Mouse (Mus musculus): Measurements from ENCODE around the gene Erbb2.

- TF ChIP-seq POLR2A (IDR thresholded peaks at IDR 0.05; ENCODE audit: insufficient read depth, low read depth, low read length): no peak
- no peak for TF ChIP-seq EP300 (IDR thresholded peaks at IDR 0.05; ENCODE audit: insufficient read depth, low read depth, low read length)
- TF ChIP-seq CTCF (IDR thresholded peaks at IDR 0.05): no peak
Measured at GRCm38 (mm10) chr11:98443688-98444087, 31.4 kb downstream of the Erbb2 start.
